Mouse (Mus musculus) layer of hippocampus, postnatal 14 days (tissue): Measurements from ENCODE around the gene A630001G21Rik. TPM values are rescaled to one million over a fixed set of nuclear protein-coding genes. Genes with fewer than 3 reads are reported as not detected.

Source experiments
- DNase-seq, 2 experiments: peaks; one replicate each; pipeline ENCODE4 v3.0.0; 2021 to 2022; ENCODE audit warnings: low spot score in 2 of 2, mixed read lengths in 1 of 2
- total RNA-seq, 2 experiments: library from RNA; stranded (reverse); gene quantifications; 2 replicates each; pipeline ENCODE4 v1.2.3; 2021

The A630001G21Rik gene
- total RNA-seq, 2 experiments from 2014 or later = 0.36 TPM; not detected in 1

GRCm38 (mm10) chr1:85775136-85775535 lies 3.3 kb downstream of the A630001G21Rik start:
- no peak for DNase-seq

DNA sequence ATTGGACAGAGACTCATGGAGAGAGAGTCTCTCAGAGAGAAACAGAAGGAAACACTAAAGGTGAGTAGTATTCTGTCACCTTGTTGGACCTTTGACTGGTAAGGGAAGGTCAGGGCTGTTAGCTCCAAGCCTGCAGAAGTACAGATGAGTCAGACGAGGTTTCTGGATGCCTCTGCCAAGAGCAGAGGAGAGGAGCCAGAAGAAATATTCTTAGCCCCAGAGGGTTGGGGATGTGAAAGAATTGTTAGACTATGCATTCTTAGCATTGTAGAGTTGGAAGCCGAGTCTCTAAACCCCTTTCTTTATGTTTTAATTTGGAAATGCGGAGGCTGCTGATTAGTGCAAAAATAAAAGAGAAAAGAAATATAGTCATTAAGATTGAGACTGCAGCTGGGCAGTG lies 6.5 kb downstream of the A630001G21Rik start:
- no peak for DNase-seq

GRCm38 (mm10) chr1:85767754-85768153 lies 10.7 kb downstream of the A630001G21Rik start:
- no peak for DNase-seq

- no peak for DNase-seq
Observed at GRCm38 (mm10) chr1:85766120-85766519, 12.3 kb downstream of the A630001G21Rik start.

DNA sequence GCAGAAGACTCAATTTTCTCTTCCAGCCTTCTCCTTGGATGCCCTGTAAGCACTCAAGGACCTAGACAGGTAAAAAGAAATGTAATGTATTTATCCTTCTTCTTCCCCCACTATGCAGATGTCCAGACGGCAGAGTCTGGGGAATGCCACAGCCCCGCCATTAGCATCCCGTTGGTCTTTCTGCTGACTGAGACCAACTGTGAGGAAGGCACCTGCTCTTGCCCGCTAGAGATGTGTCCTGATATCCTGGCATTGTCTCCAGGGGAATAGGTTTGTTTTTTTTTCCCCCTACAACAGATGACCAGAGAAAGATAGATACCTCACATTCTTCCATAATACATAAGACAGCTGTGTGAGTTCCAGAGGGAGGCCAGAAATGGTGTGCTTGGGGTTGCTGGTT lies 14.2 kb downstream of the A630001G21Rik start:
- DNase-seq = no peak

GRCm38 (mm10) chr1:85763386-85763785 lies 15.1 kb downstream of the A630001G21Rik start:
- no peak for DNase-seq

GRCm38 (mm10) chr1:85761665-85762064 lies 16.8 kb downstream of the A630001G21Rik start:
- DNase-seq = no peak

- DNase-seq = no peak
Observed at GRCm38 (mm10) chr1:85758969-85759293, 19.5 kb downstream of the A630001G21Rik start.

- no peak for DNase-seq
Observed at GRCm38 (mm10) chr1:85758231-85758968, 20.0 kb downstream of the A630001G21Rik start.

DNA sequence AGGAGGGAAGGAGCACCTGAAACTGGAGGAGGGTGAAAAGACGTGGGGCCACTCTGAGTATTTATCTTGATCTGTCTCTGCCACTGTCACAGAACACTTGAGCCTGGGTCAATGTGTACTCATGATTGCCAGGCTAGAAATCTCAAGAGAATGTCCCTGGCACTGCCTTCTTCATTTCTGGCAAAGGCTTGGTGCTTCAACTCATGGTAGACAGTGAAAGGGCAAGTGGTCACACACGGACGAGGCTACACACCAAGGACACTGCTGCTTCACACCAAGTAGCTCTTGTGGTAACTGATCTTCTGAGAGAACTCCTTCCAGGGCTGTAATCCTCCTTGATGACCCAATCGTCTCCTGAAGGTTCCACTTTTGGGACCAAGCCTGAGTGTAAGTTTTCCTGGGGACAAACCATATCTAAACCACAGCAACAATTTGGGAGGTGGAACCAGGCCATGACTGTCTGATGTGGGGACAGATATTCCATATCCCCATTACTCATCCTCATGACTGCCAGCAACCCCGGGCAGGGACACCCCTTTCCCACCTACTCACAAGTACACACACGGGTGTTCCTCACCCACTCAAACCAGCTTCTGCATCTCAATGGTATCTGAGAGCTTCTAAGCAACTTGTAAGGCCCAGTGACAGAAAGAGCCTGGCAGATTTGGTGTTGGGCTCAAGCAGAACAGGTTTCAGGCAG lies 20.8 kb downstream of the A630001G21Rik start:
- no peak for DNase-seq

DNA sequence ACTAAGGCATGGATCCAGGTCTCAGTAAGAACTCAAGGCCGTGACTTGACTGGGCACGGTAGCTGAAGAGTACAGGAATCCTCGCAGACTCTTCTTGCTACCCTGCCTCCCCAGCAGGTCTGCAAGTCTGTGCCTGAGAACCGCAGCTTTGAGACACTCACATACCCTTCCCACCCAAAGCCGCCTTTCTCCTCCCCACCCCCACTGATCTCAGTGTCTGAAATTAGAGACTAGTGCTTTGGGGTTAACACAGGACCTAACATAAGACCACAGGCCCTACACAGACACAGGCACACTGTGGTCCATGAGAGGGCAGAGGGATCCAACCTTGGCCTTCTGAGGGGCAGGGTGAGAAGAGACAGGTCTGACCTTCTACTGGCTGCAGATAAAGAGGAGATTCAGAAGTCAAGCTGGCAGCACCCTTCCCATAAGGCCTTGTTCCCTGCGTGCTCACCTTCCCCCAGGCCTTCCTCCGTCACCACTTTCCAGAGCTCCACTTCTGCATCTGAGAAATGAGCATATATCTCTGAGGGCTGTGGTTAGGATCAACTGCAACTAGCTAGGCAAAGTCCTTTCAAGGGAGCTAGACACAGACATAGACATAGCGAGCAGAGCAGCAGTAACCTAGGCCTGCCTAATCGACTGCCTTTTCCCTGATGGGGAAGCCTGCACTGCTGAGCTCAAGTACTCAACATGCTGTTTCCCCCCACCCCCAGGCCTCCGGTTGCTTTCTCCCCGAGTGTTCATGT lies 26.3 kb downstream of the A630001G21Rik start:
- DNase-seq = no peak

GRCm38 (mm10) chr1:85751494-85751893 lies 26.9 kb downstream of the A630001G21Rik start:
- DNase-seq = no peak

DNA sequence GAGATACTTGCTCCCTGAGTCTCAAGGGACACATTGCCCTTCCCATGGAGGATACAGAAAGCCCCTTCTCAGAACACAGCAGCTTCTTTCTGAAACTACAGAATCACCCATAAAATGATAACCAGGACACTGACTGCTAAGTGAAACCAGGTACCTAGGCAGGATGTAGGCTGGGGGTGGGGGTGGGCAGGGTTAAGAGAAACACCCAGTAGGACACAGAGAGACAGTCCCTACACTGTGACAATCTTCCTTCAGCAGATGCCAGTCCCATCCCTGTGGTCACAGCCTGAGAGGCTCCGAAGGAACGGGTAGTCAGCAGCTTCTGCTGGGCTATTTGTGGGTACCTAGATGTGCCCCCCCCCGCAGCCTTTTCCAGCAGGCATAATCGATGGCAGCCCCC lies 27.8 kb downstream of the A630001G21Rik start:
- no peak for DNase-seq

GRCm38 (mm10) chr1:85749829-85750228 lies 28.6 kb downstream of the A630001G21Rik start:
- DNase-seq = no peak

GRCm38 (mm10) chr1:85746511-85746910 lies 31.9 kb downstream of the A630001G21Rik start:
- DNase-seq = no peak

DNA sequence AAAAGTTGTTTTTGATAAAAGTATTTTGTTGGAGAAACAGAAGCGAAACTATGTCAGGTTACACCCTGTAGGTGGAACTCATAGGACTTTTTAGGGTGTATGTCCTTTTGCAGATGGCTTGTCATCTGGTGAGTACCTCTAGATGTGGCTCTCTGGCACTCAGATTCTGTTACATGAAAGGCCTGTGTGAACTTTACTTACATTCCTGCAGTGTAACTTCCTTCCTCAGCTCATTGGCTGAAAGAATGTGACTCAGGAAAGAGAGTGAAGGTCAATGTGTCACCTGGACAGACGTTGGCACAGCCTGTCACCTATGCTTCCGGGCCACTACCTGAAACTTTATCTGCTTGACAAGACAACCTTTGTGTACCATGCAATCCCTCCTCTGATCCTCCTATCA lies 33.9 kb downstream of the A630001G21Rik start:
- DNase-seq = no peak

- no peak for DNase-seq
Observed at GRCm38 (mm10) chr1:85742916-85743505, 35.4 kb downstream of the A630001G21Rik start.

GRCm38 (mm10) chr1:85742333-85742732 lies 36.1 kb downstream of the A630001G21Rik start:
- no peak for DNase-seq

GRCm38 (mm10) chr1:85740923-85741322 lies 37.5 kb downstream of the A630001G21Rik start:
- DNase-seq = no peak

DNA sequence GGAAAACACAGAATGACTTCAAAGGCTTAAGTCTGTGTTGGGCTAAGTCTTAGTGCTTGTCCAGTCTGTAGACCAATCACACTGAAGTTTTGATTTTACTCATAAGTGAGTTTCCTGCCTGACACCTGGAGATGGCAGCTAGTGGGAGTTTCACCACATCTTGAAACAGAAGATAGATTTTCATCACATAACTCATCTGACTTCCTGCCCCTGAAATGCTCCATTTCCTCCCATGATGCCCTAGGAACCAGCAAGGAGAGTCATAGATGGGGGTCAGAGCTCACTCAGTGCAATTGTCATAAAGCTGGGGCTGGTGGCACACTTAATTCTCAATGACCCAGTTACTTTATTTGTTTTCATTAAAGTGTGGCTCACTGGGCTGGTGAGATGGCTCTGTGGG lies 38.6 kb downstream of the A630001G21Rik start:
- DNase-seq = no peak

DNA sequence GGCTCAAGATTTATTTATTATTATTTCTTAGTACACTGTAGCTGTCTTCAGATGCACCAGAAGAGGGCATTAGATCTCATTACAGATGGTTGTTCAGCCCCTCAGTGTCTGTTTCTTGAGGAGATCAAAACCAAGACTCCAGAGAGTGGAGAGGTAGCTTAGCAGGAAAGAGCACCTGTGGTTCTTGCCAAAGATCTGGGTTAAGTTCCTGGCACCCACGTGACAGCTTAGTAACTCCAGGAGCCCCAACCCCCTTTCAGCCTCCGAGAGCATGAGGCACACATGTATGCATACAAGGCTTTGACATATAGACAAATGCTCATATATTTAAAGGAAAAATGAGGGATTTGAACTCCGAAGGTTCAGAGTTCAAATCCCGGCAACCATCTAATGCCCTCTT lies 39.4 kb downstream of the A630001G21Rik start:
- DNase-seq = no peak
